In genomic region chr15:97658755-97659116, GRCm38 (mm10) we compare ENCODE assay signal across 22 mouse cellular contexts. TPM values are rescaled to one million over a fixed set of nuclear protein-coding genes. Genes with fewer than 3 reads are reported as not detected.
A peak's percentile ranks its signal among the peaks of the same experiment; 100 is the strongest.
DNase-seq lines count a peak whose midpoint lies in the region; ATAC-seq lines count a peak whose summit lies in the region.
"Had no signal": no experiment of that assay in that cellular context is flagged by ENCODE, and none has a peak within 500 bp of the region (broad histone marks: within the 10 kb centered on the region; RNA-seq: fewer than 3 reads in every experiment).

No protein-coding gene starts in this region.

- H3K27ac ChIP-seq in kidney, embryonic 15.5 days: no peak overlapping the region
- no peak overlapping the region for H3K27ac ChIP-seq in embryonic facial prominence, embryonic 14.5 days (replicated peaks; ENCODE audit: low read depth, low read length)
- 0 out of 2 replicates have a peak overlapping the region, but pooled peaks have one; percentile 13 for H3K27ac ChIP-seq in hindbrain, embryonic 15.5 days (replicated peaks)
- peak overlapping the region; percentile 54; the same call in 1 of the 2 replicates for H3K27ac ChIP-seq in midbrain, embryonic 16.5 days (ENCODE audit: low read length)
- H3K27ac ChIP-seq: embryonic facial prominence, embryonic 12.5 days; limb, embryonic 13.5 days; liver, embryonic 15.5 days; stomach, embryonic 15.5 days had no signal

- no peak for DNase-seq in kidney, postnatal 36 days
- no peak for DNase-seq in embryonic facial prominence, embryonic 14.5 days (ENCODE audit: low spot score)
- DNase-seq in adrenal gland, postnatal 10 days: no peak
- no peak for DNase-seq in frontal cortex, postnatal 10 days (ENCODE audit: low spot score in 2 of 2)
- DNase-seq: cerebellum, adult 11-12 months; gastrocnemius, postnatal 14 days; heart, postnatal 36 days; kidney, postnatal 10 days; layer of hippocampus, adult 9-11 months; right cerebral cortex, adult 18-20 months; thymus, adult 2 months had no signal

- H3K9ac ChIP-seq in kidney, embryonic 15.5 days: no peak overlapping the region
- H3K9ac ChIP-seq in embryonic facial prominence, embryonic 14.5 days (ENCODE audit: low read depth, low read length): no peak overlapping the region
- H3K9ac ChIP-seq in hindbrain, embryonic 15.5 days: no peak overlapping the region
- no peak overlapping the region; the same call in 1 of the 2 replicates for H3K9ac ChIP-seq in midbrain, embryonic 16.5 days (ENCODE audit: low read depth, low read length)
- H3K9ac ChIP-seq: embryonic facial prominence, embryonic 12.5 days; limb, embryonic 13.5 days; liver, embryonic 15.5 days; stomach, embryonic 15.5 days had no signal

- H3K4me2 ChIP-seq in kidney, embryonic 15.5 days: peak overlapping the region; percentile 29
- H3K4me2 ChIP-seq in embryonic facial prominence, embryonic 14.5 days (ENCODE audit: low read depth, low read length): peak overlapping the region; percentile 3; the same call in 1 of the 2 replicates
- peak overlapping the region; percentile 33; the same call in 1 of the 2 replicates for H3K4me2 ChIP-seq in hindbrain, embryonic 15.5 days
- peak overlapping the region; percentile 24 for H3K4me2 ChIP-seq in midbrain, embryonic 16.5 days (ENCODE audit: low read length)
- H3K4me2 ChIP-seq: limb, embryonic 13.5 days; liver, embryonic 15.5 days; stomach, embryonic 15.5 days had no signal

- no peaks in the 10 kb centered on the region for H3K9me3 ChIP-seq in kidney, embryonic 15.5 days (replicated peaks)
- no peaks in the 10 kb centered on the region for H3K9me3 ChIP-seq in embryonic facial prominence, embryonic 14.5 days (ENCODE audit: control insufficient read depth, low read length)
- H3K9me3 ChIP-seq in hindbrain, embryonic 15.5 days: no peaks in the 10 kb centered on the region
- no peaks in the 10 kb centered on the region for H3K9me3 ChIP-seq in midbrain, embryonic 16.5 days (replicated peaks; ENCODE audit: control insufficient read depth, low read length, poor library complexity, severe bottlenecking)
- H3K9me3 ChIP-seq: embryonic facial prominence, embryonic 12.5 days; limb, embryonic 13.5 days; liver, embryonic 15.5 days; stomach, embryonic 15.5 days had no signal

- 0 out of 2 replicates have a peak, but pooled peaks cover 7% of the 10 kb centered on the region for H3K4me1 ChIP-seq in kidney, embryonic 15.5 days
- no peaks in the 10 kb centered on the region for H3K4me1 ChIP-seq in embryonic facial prominence, embryonic 14.5 days (ENCODE audit: control insufficient read depth, insufficient read depth, low read length)
- peaks cover 18% of the 10 kb centered on the region for H3K4me1 ChIP-seq in hindbrain, embryonic 15.5 days (replicated peaks)
- peaks cover 14% of the 10 kb centered on the region for H3K4me1 ChIP-seq in midbrain, embryonic 16.5 days (ENCODE audit: control insufficient read depth, insufficient read depth, low read length)
- H3K4me1 ChIP-seq: embryonic facial prominence, embryonic 12.5 days; limb, embryonic 13.5 days; stomach, embryonic 15.5 days had no signal

- no peaks in the 10 kb centered on the region for H3K36me3 ChIP-seq in kidney, embryonic 15.5 days
- no peaks in the 10 kb centered on the region for H3K36me3 ChIP-seq in embryonic facial prominence, embryonic 14.5 days (ENCODE audit: control insufficient read depth, insufficient read depth, low read length)
- H3K36me3 ChIP-seq in hindbrain, embryonic 15.5 days: no peaks in the 10 kb centered on the region
- H3K36me3 ChIP-seq in midbrain, embryonic 16.5 days (ENCODE audit: control insufficient read depth, insufficient read depth, low read length): no peaks in the 10 kb centered on the region
- H3K36me3 ChIP-seq: embryonic facial prominence, embryonic 12.5 days; limb, embryonic 13.5 days; liver, embryonic 15.5 days; stomach, embryonic 15.5 days had no signal

- no peak overlapping the region for H3K4me3 ChIP-seq in kidney, embryonic 15.5 days (replicated peaks)
- no peak overlapping the region for H3K4me3 ChIP-seq in embryonic facial prominence, embryonic 14.5 days (ENCODE audit: low read depth, low read length)
- no peak overlapping the region for H3K4me3 ChIP-seq in hindbrain, embryonic 15.5 days
- H3K4me3 ChIP-seq in midbrain, embryonic 16.5 days (ENCODE audit: low read depth, low read length): no peak overlapping the region
- H3K4me3 ChIP-seq: embryonic facial prominence, embryonic 12.5 days; limb, embryonic 13.5 days; liver, embryonic 15.5 days; myocyte; stomach, embryonic 15.5 days had no signal

- whole genome bisulfite sequencing in kidney, embryonic 15.5 days: 68% methylated on average over 8 of the region's 8 CpGs
- 84% methylated on average over 8 of the region's 8 CpGs for WGBS in embryonic facial prominence, embryonic 14.5 days
- WGBS in hindbrain, embryonic 15.5 days: 62% methylated on average over 8 of the region's 8 CpGs
- WGBS in midbrain, embryonic 16.5 days: 55% methylated on average over 8 of the region's 8 CpGs

- H3K27me3 ChIP-seq in kidney, embryonic 15.5 days: no peaks in the 10 kb centered on the region
- H3K27me3 ChIP-seq in embryonic facial prominence, embryonic 14.5 days (replicated peaks; ENCODE audit: control insufficient read depth, insufficient read depth, low read length): no peaks in the 10 kb centered on the region
- no peaks in the 10 kb centered on the region for H3K27me3 ChIP-seq in hindbrain, embryonic 15.5 days
- H3K27me3 ChIP-seq in midbrain, embryonic 16.5 days (ENCODE audit: control insufficient read depth, insufficient read depth, low read depth, low read length): no peaks in the 10 kb centered on the region
- H3K27me3 ChIP-seq: embryonic facial prominence, embryonic 12.5 days; limb, embryonic 13.5 days; liver, embryonic 15.5 days; stomach, embryonic 15.5 days had no signal

- no peak for ATAC-seq in kidney, embryonic 15.5 days (replicated peaks; ENCODE audit: low FRiP score)
- no peak for ATAC-seq in embryonic facial prominence, embryonic 14.5 days (ENCODE audit: low read depth)
- ATAC-seq in hindbrain, embryonic 15.5 days (ENCODE audit: low FRiP score, low read depth): no peak
- peak; percentile 45; the same call in 1 of the 2 replicates for ATAC-seq in midbrain, embryonic 16.5 days
- ATAC-seq: CD4-positive, CD25-positive, alpha-beta regulatory T cell, adult 4 months; intestine, embryonic 16.5 days; lung, postnatal 0 days had no signal

RNA-seq across cellular contexts. Expression of gene Rpap3, which starts 46.9 kb away (rescaled TPM):
- 29.5 and 33.8 TPM in 2 replicates for polyA plus RNA-seq in kidney, embryonic 15.5 days (2015; fragmentation: Nextera tagmentation; extraction: Ambion mirVana)
- 25.4 and 29.6 TPM in 2 replicates for polyA plus RNA-seq in embryonic facial prominence, embryonic 14.5 days (2014; fragmentation: Nextera tagmentation; extraction: Ambion mirVana)
- polyA plus RNA-seq in hindbrain, embryonic 15.5 days (2015; fragmentation: Nextera tagmentation; extraction: Ambion mirVana): 31.7 and 34.7 TPM in 2 replicates
- 37.3 and 41.9 TPM in 2 replicates for polyA plus RNA-seq in midbrain, embryonic 16.5 days (2015; fragmentation: Nextera tagmentation; extraction: Ambion mirVana)
- total RNA-seq in adrenal gland, postnatal 10 days (2021): 10 to 100 TPM; 14.1 to 18.8 TPM

Comparison
In these comparisons a context has a peak if more than half of its experiments do, and no peak if none do; other contexts are left out.
1. H3K27ac ChIP-seq: peak in hindbrain, embryonic 15.5 days (single experiment) and midbrain, embryonic 16.5 days (single experiment); none in kidney, embryonic 15.5 days (single experiment) and embryonic facial prominence, embryonic 14.5 days (single experiment).
2. Peak in every context shown above with its lines, with median percentiles within 50 percentile points of each other: H3K4me2 ChIP-seq.